Mouse (Mus musculus): Measurements from ENCODE around the gene Pecam1.

DNA sequence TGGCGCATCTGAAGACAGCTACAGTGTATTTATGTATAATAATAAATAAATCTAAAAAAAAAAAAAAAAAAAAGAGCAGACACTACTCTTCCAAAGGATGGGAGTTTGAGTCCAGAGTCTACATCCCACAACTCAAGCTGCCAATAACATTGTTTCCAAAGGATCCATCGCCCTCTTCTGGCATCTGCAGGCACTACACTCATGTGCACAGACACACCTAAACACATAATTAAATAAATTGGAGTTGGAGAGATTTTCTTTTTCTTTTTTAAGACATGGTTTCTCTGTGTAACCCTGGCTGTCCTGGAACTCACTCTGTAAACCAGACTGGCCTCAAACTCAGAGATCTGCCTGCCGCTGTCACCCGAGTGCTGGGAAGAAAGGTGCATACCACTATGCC lies 17.1 kb upstream of the Pecam1 start:
- TF ChIP-seq CTCF (IDR thresholded peaks at IDR 0.05; ENCODE audit: borderline replicate concordance, control insufficient read depth, extremely low read depth, insufficient read depth, low read length, poor library complexity) (no peak), POLR2A (IDR thresholded peaks at IDR 0.05; ENCODE audit: control insufficient read depth, extremely low read depth, insufficient read depth, low read length, poor library complexity) (no peak)

Data from thymus, adult 2 months (tissue).